Mouse (Mus musculus) kidney, adult 2 months (tissue): ENCODE measurements at regions not wholly inside any gene's neighbourhood (a gene's known extent, or its start where the extent isn't known, plus 50 kb on each side); places are given as distances from the start of the nearest gene placed in this dataset.

ENCODE experiments used
- CTCF ChIP-seq: fragments of 200-500 bp; conservative IDR thresholded peaks from 2 replicates; pipeline ENCODE4 v1.5.1; 2011; ENCODE audit warnings: low read depth, mild to moderate bottlenecking, control low read depth, low read length, moderate library complexity, mixed read lengths; ENCODE audit not compliant: insufficient read depth, insufficient read length
- POLR2A ChIP-seq: fragments of 200-500 bp; IDR thresholded peaks from one replicate; pipeline ENCODE4 v1.6.1; 2011; ENCODE audit warnings: low read depth, low read length, control low read depth

DNA sequence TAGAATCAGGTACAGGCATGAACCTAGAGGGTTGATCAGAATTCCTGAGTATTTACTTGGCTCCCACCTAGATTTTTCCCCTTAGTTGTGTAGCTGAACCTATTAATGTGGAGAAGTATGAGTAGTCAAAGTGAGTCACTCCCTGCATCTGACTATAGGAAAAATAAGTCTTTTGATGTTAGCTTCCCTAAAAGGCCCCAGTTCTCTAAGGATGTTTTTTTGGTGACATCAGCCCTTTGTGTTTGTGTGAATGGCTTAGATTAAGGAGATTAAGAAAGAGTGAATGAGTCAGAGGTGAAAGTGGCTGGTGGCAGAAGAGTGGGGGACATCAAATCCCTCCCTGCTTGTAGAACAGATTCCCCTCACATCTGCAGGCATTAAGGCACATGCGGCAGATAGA is 565.8 kb downstream of the Tfap2b start:
- TF ChIP-seq CTCF: no peak
- no peak for TF ChIP-seq POLR2A
